Mouse (Mus musculus) MEL (cell line): ENCODE results near the gene Gpr108. TPM values are rescaled to one million over a fixed set of nuclear protein-coding genes. Genes with fewer than 3 reads are reported as not detected.

Source experiments
- DNase-seq: peaks from one replicate; pipeline ENCODE4 v3.0.0; 2011; ENCODE audit warnings: low read depth, low spot score
- H3K27ac ChIP-seq: 2 replicates; pipeline ENCODE4 v1.5.1; 2012; ENCODE audit warnings: low read depth, mild to moderate bottlenecking, control low read depth, low read length, moderate library complexity; ENCODE audit not compliant: control insufficient read depth
- H3K27me3 ChIP-seq, 2 experiments: fragments of 150-350 bp in 1 of 2; sonication (generic) in 1 of 2; 2 replicates each; pipeline ENCODE4 v1.6.1; 2012; ENCODE audit warnings: low read length in 2 of 2, mild to moderate bottlenecking in 2 of 2, improper control_type of control experiment in 1 of 2, moderate library complexity in 1 of 2; ENCODE audit not compliant: insufficient read depth in 2 of 2, control insufficient read depth in 1 of 2
- H3K36me3 ChIP-seq, 2 experiments: 2 replicates each; pipeline ENCODE4 v1.6.1; 2012 to 2014; ENCODE audit warnings: low read length in 2 of 2, improper control_type of control experiment in 1 of 2, inconsistent platforms in 1 of 2, mild to moderate bottlenecking in 1 of 2; ENCODE audit not compliant: insufficient read depth in 2 of 2, control insufficient read depth in 1 of 2
- H3K4me1 ChIP-seq, 2 experiments: fragments of 150-350 bp in 1 of 2; sonication (generic) in 1 of 2; 2 replicates each; pipeline ENCODE4 v1.6.1; 2012; ENCODE audit warnings: low read length in 2 of 2, improper control_type of control experiment in 1 of 2, mild to moderate bottlenecking in 1 of 2; ENCODE audit not compliant: insufficient read depth in 2 of 2, control insufficient read depth in 1 of 2
- H3K4me3 ChIP-seq, 2 experiments: fragments of 150-350 bp in 1 of 2; sonication (generic) in 1 of 2; 2 replicates each; pipeline ENCODE4 v1.5.1; 2012; ENCODE audit warnings: low read depth in 2 of 2, low read length in 2 of 2, mild to moderate bottlenecking in 2 of 2, moderate library complexity in 2 of 2, control low read depth in 1 of 2, improper control_type of control experiment in 1 of 2; ENCODE audit not compliant: control insufficient read depth in 1 of 2, insufficient read depth in 1 of 2
- H3K79me2 ChIP-seq: 2 replicates; pipeline ENCODE4 v1.6.1; 2012; ENCODE audit warnings: mild to moderate bottlenecking, low read length, moderate library complexity; ENCODE audit not compliant: control insufficient read depth, poor library complexity, insufficient read depth
- H3K9ac ChIP-seq: 2 replicates; pipeline ENCODE4 v1.6.1; 2012; ENCODE audit warnings: low read depth, mild to moderate bottlenecking, control low read depth, low read length, moderate library complexity; ENCODE audit not compliant: control insufficient read depth, poor library complexity, severe bottlenecking
- H3K9me3 ChIP-seq: fragments of 150-350 bp; sonication (generic); replicated peaks from 2 replicates; pipeline ENCODE4 v1.6.1; 2012; ENCODE audit warnings: mild to moderate bottlenecking, low read length, improper control_type of control experiment, moderate library complexity; ENCODE audit not compliant: insufficient read depth
- BHLHE40 ChIP-seq: IDR thresholded peaks from 2 replicates; pipeline ENCODE4 v1.6.1; 2012; ENCODE audit warnings: low read depth, mild to moderate bottlenecking, inconsistent platforms, low read length, improper control_type of control experiment, borderline replicate concordance
- CHD1 ChIP-seq: IDR thresholded peaks from 2 replicates; pipeline ENCODE4 v1.6.1; 2012; ENCODE audit warnings: low read depth, mild to moderate bottlenecking, inconsistent platforms, low read length, improper control_type of control experiment
- CTCF ChIP-seq, 3 experiments: IDR thresholded peaks in 2 of 3; conservative IDR thresholded peaks in 1 of 3; 2 replicates each; pipeline ENCODE4 v1.5.1; 2011 to 2012; ENCODE audit warnings: low read length in 3 of 3, low read depth in 2 of 3, mild to moderate bottlenecking in 2 of 3, improper control_type of control experiment in 1 of 3, inconsistent platforms in 1 of 3, mixed read lengths in 1 of 3, moderate library complexity in 1 of 3; ENCODE audit not compliant: control insufficient read depth in 1 of 3, insufficient read depth in 1 of 3, poor library complexity in 1 of 3, severe bottlenecking in 1 of 3
- E2F4 ChIP-seq: IDR thresholded peaks from 2 replicates; pipeline ENCODE4 v1.6.1; 2011; ENCODE audit warnings: low read depth, low read length, improper control_type of control experiment, borderline replicate concordance
- ELF1 ChIP-seq: IDR thresholded peaks from 2 replicates; pipeline ENCODE4 v1.6.1; 2014; ENCODE audit warnings: low read depth, mild to moderate bottlenecking, inconsistent platforms, low read length, improper control_type of control experiment, moderate library complexity
- ETS1 ChIP-seq: IDR thresholded peaks from 2 replicates; pipeline ENCODE4 v1.6.1; 2012; ENCODE audit warnings: low read depth, mild to moderate bottlenecking, inconsistent platforms, low read length, improper control_type of control experiment, moderate library complexity
- GATA1 ChIP-seq: IDR thresholded peaks from 2 replicates; pipeline ENCODE4 v1.6.1; 2011; ENCODE audit warnings: low read depth, low read length, improper control_type of control experiment
- JUND ChIP-seq: IDR thresholded peaks from 2 replicates; pipeline ENCODE4 v1.6.1; 2011; ENCODE audit warnings: low read depth, mild to moderate bottlenecking, improper control_type of control experiment, low read length
- KAT2A ChIP-seq: conservative IDR thresholded peaks from 2 replicates; pipeline ENCODE4 v1.6.1; 2012; ENCODE audit warnings: low read depth, low read length, improper control_type of control experiment, inconsistent platforms
- MAFK ChIP-seq: IDR thresholded peaks from 2 replicates; pipeline ENCODE4 v1.6.1; 2011; ENCODE audit warnings: low read depth, mild to moderate bottlenecking, low read length, improper control_type of control experiment, borderline replicate concordance
- MAZ ChIP-seq: IDR thresholded peaks from 2 replicates; pipeline ENCODE4 v1.6.1; 2012; ENCODE audit warnings: low read depth, mild to moderate bottlenecking, inconsistent platforms, low read length, improper control_type of control experiment
- MEF2A ChIP-seq: IDR thresholded peaks from 2 replicates; pipeline ENCODE4 v1.6.1; 2014; ENCODE audit warnings: low read depth, mild to moderate bottlenecking, inconsistent platforms, low read length, improper control_type of control experiment; ENCODE audit not compliant: poor library complexity, insufficient replicate concordance, severe bottlenecking; ENCODE audit errors: extremely low read depth
- MXI1 ChIP-seq: IDR thresholded peaks from 2 replicates; pipeline ENCODE4 v1.6.1; 2011; ENCODE audit warnings: mild to moderate bottlenecking, low read depth, low read length, improper control_type of control experiment
- MYB ChIP-seq: IDR thresholded peaks from 2 replicates; pipeline ENCODE4 v1.6.1; 2011; ENCODE audit warnings: mild to moderate bottlenecking, low read depth, low read length, improper control_type of control experiment
- NELFE ChIP-seq: IDR thresholded peaks from 2 replicates; pipeline ENCODE4 v1.6.1; 2011; ENCODE audit warnings: low read depth, low read length, improper control_type of control experiment
- NRF1 ChIP-seq: IDR thresholded peaks from 2 replicates; pipeline ENCODE4 v1.6.1; 2014; ENCODE audit warnings: low read depth, mild to moderate bottlenecking, inconsistent platforms, low read length, improper control_type of control experiment, moderate library complexity; ENCODE audit not compliant: poor library complexity, insufficient read depth, severe bottlenecking
- POLR2A ChIP-seq, 2 experiments: IDR thresholded peaks; 2 replicates each; pipeline ENCODE4 v1.6.1; 2011 to 2012; ENCODE audit warnings: low read length in 2 of 2, mild to moderate bottlenecking in 2 of 2, control low read depth in 1 of 2, improper control_type of control experiment in 1 of 2, low read depth in 1 of 2, moderate library complexity in 1 of 2; ENCODE audit not compliant: control insufficient read depth in 1 of 2, insufficient read depth in 1 of 2, poor library complexity in 1 of 2
- POLR2AphosphoS2 ChIP-seq: IDR thresholded peaks from 2 replicates; pipeline ENCODE4 v1.6.1; 2011; ENCODE audit warnings: low read length, improper control_type of control experiment
- RAD21 ChIP-seq: IDR thresholded peaks from 2 replicates; pipeline ENCODE4 v1.6.1; 2011; ENCODE audit warnings: mild to moderate bottlenecking, low read depth, low read length, improper control_type of control experiment
- SIN3A ChIP-seq: IDR thresholded peaks from 2 replicates; pipeline ENCODE4 v1.6.1; 2012; ENCODE audit warnings: low read length, improper control_type of control experiment, inconsistent platforms
- SMC3 ChIP-seq: IDR thresholded peaks from 2 replicates; pipeline ENCODE4 v1.6.1; 2011; ENCODE audit warnings: low read depth, low read length, improper control_type of control experiment
- TAL1 ChIP-seq: IDR thresholded peaks from 2 replicates; pipeline ENCODE4 v1.6.1; 2012; ENCODE audit warnings: mild to moderate bottlenecking, inconsistent platforms, low read length, moderate library complexity, mixed read lengths
- TBP ChIP-seq: IDR thresholded peaks from 2 replicates; pipeline ENCODE4 v1.8.0; 2011; ENCODE audit warnings: low read depth, low read length, improper control_type of control experiment
- TCF12 ChIP-seq: IDR thresholded peaks from 2 replicates; pipeline ENCODE4 v1.6.1; 2014; ENCODE audit warnings: low read depth, mild to moderate bottlenecking, inconsistent platforms, low read length, improper control_type of control experiment, moderate library complexity
- UBTF ChIP-seq: IDR thresholded peaks from 2 replicates; pipeline ENCODE4 v1.6.1; 2012; ENCODE audit warnings: low read depth, mild to moderate bottlenecking, inconsistent platforms, low read length, improper control_type of control experiment, moderate library complexity, borderline replicate concordance; ENCODE audit not compliant: insufficient read depth
- USF1 ChIP-seq: IDR thresholded peaks from 2 replicates; pipeline ENCODE4 v1.6.1; 2014; ENCODE audit warnings: low read depth, mild to moderate bottlenecking, inconsistent platforms, low read length, improper control_type of control experiment, moderate library complexity
- USF2 ChIP-seq, 2 experiments: IDR thresholded peaks; 2 replicates each; pipeline ENCODE4 v1.6.1; 2011 to 2012; ENCODE audit warnings: improper control_type of control experiment in 2 of 2, low read length in 2 of 2, borderline replicate concordance in 1 of 2, inconsistent platforms in 1 of 2, low read depth in 1 of 2, mild to moderate bottlenecking in 1 of 2; ENCODE audit not compliant: insufficient read depth in 1 of 2
- ZKSCAN1 ChIP-seq: IDR thresholded peaks from 2 replicates; pipeline ENCODE4 v1.6.1; 2012; ENCODE audit warnings: low read depth, mild to moderate bottlenecking, inconsistent platforms, low read length, improper control_type of control experiment, moderate library complexity
- ZMIZ1 ChIP-seq: IDR thresholded peaks from 2 replicates; pipeline ENCODE4 v1.6.1; 2012; ENCODE audit warnings: low read depth, mild to moderate bottlenecking, inconsistent platforms, low read length, improper control_type of control experiment, moderate library complexity
- ZNF384 ChIP-seq: IDR thresholded peaks from 2 replicates; pipeline ENCODE4 v1.6.1; 2012; ENCODE audit warnings: low read depth, mild to moderate bottlenecking, inconsistent platforms, low read length, improper control_type of control experiment
- polyA plus RNA-seq, 2 experiments: library from polyadenylated mRNA; stranded (reverse) in 1 of 2; unstranded in 1 of 2; fragments of >175 nt in 1 of 2; fragments of >200 nt in 1 of 2; gene quantifications; 2 replicates each; pipeline versions ENCODE4 v1.2.1 to v1.2.4; 2012; ENCODE audit warnings: low replicate concordance in 2 of 2, low read depth in 1 of 2; ENCODE audit not compliant: insufficient read length in 2 of 2, insufficient read depth in 1 of 2, missing spikeins in 1 of 2
- total RNA-seq: library from RNA; depleted of rRNA; stranded (reverse); fragments of 300-350 nt; gene quantifications from 2 replicates; pipeline ENCODE4 v1.2.3, GENCODE M21; 2012

The Gpr108 gene
- total and polyA plus RNA-seq, 3 experiments: 21.8 to 35.9 TPM; not detected in 1

DNA sequence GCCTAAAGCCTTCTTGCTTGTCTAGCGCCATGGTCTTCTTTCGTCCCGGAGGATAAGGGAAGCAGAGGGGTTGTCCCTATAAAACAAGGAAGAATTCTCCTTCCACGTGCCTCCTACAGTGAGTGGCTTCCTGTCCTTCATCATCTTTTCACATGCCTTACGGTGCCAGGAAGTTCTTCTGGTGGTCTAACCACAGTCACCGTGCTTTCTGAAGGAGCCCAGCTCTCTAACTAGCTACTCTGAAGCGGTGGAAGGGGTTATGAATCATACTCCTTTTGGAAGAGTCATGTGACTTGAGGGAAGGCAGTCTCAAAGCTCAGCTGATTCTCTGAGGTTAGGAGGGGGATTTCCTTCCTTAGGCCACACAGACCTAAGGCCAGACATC, 42.4 kb upstream of the Gpr108 start:
- DNase-seq: peak; percentile 65
- no peaks in the 10 kb centered on the region for H3K9me3 ChIP-seq
- peak overlapping the region in 1 of 2 experiments; percentile 34; a peak in 1 of 4 replicates for H3K4me3 ChIP-seq
- H3K27me3 ChIP-seq: no peaks in the 10 kb centered on the region
- TF ChIP-seq USF1: peak; percentile 70
- TF ChIP-seq KAT2A: no peak
- peaks cover 44% of the 10 kb centered on the region for H3K79me2 ChIP-seq
- peak overlapping the region; percentile 97 for H3K27ac ChIP-seq
- peak overlapping the region; percentile 53 for H3K9ac ChIP-seq
- peaks cover 0 to 29% of the 10 kb centered on the region in 2 experiments for H3K4me1 ChIP-seq
- peaks cover 5 to 22% of the 10 kb centered on the region in 2 experiments for H3K36me3 ChIP-seq

DNA sequence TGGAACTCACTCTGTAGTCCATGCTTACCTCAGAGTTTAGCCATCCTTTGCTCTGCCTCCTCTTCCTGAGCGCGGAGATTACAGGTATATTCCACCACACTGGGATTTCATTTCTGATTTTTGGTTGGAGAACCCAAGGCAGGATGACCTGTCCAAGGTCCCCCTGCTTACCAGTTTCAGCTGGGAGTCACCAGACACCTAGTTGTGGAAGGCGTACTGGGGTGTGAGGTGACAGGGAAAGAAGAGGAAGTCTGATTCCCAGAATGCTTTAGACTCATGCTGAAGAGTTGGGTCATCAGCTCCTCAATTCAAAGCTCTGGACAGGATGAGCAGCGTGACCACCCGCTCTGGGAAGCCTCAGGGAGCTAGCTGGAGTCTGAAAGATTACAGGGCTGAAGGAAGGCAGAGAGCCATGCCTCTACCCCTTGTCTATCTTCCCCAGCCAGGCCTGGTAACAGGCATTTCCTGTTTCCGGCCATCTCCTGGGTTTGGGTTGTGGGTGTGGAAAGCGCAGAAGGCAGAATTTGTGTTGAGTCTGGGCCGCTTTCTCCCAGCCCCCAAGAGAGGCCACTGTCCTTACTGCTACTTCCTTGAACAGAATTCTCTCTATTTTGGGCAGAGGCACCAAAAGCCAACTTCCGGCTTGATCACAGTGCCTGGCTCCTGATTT, 41.9 kb upstream of the Gpr108 start:
- Histone ChIP-seq H3K9me3 (no peaks in the 10 kb centered on the region), H3K4me1 (peaks cover 0 to 29% of the 10 kb centered on the region in 2 experiments), H3K9ac (peak overlapping the region; percentile 53), H3K36me3 (peaks cover 5 to 22% of the 10 kb centered on the region in 2 experiments), H3K4me3 (peak overlapping the region in 1 of 2 experiments; percentile 34; a peak in 1 of 4 replicates), H3K27me3 (no peaks in the 10 kb centered on the region), H3K27ac (peak overlapping the region; percentile 97), H3K79me2 (peaks cover 47% of the 10 kb centered on the region)
- peak; percentile 87 for DNase-seq
- no peak for TF ChIP-seq NRF1
- no peak for TF ChIP-seq MYB
- TF ChIP-seq POLR2AphosphoS2: no peak
- TF ChIP-seq ZKSCAN1: no peak
- 0 out of 2 replicates have a peak, but pooled peaks have one; percentile 19 for TF ChIP-seq MEF2A
- no peak for TF ChIP-seq RAD21
- TF ChIP-seq BHLHE40: no peak
- TF ChIP-seq ZMIZ1: no peak
- peak; percentile 66; the same call in 1 of the 2 replicates for TF ChIP-seq ETS1
- TF ChIP-seq POLR2A (IDR thresholded peaks at IDR 0.05; ENCODE audit: control insufficient read depth in 1 of 2, insufficient read depth in 1 of 2, low read depth in 1 of 2, low read length in 2 of 2, poor library complexity in 1 of 2): no peak; a peak in 1 of 4 replicates
- peak; percentile 82 for TF ChIP-seq TCF12
- no peak for TF ChIP-seq JUND
- peak; percentile 71 for TF ChIP-seq GATA1
- no peak for TF ChIP-seq E2F4
- no peak for TF ChIP-seq KAT2A
- no peak for TF ChIP-seq CHD1
- no peak for TF ChIP-seq NELFE
- no peak for TF ChIP-seq USF1
- no peak for TF ChIP-seq MAFK
- no peak for TF ChIP-seq SMC3
- no peak for TF ChIP-seq MXI1
- no peak for TF ChIP-seq UBTF
- TF ChIP-seq USF2 (IDR thresholded peaks at IDR 0.05; ENCODE audit: borderline replicate concordance in 1 of 2, insufficient read depth in 1 of 2, low read depth in 1 of 2, low read length in 2 of 2): no peak
- TF ChIP-seq TAL1: peak; percentile 97
- peak; percentile 75; the same call in 1 of the 2 replicates for TF ChIP-seq SIN3A
- TF ChIP-seq CTCF (IDR thresholded peaks at IDR 0.05 in 2 of 3, conservative IDR thresholded peaks at IDR 0.05 in 1 of 3; ENCODE audit: control insufficient read depth in 1 of 3, insufficient read depth in 1 of 3, low read depth in 2 of 3, low read length in 3 of 3, poor library complexity in 1 of 3, severe bottlenecking in 1 of 3): no peak
- peak; percentile 73 for TF ChIP-seq ELF1
- no peak; the same call in 1 of the 2 replicates for TF ChIP-seq MAZ
- no peak for TF ChIP-seq ZNF384
- TF ChIP-seq TBP: no peak
